Mouse (Mus musculus) brain, embryonic 14.5 days (tissue): Measurements from ENCODE around the gene Sec22b.

Experiments
- CTCF ChIP-seq: fragments of 200-500 bp; IDR thresholded peaks from 2 replicates; pipeline ENCODE4 v1.5.1; 2012; ENCODE audit warnings: inconsistent platforms, mild to moderate bottlenecking, moderate library complexity, borderline replicate concordance; ENCODE audit not compliant: insufficient read depth, insufficient read length; ENCODE audit errors: extremely low read depth
- POLR2A ChIP-seq: fragments of 200-500 bp; IDR thresholded peaks from 2 replicates; pipeline ENCODE4 v1.6.1; 2012; ENCODE audit warnings: mild to moderate bottlenecking, inconsistent platforms, borderline replicate concordance; ENCODE audit not compliant: poor library complexity, insufficient read depth, insufficient read length, severe bottlenecking; ENCODE audit errors: extremely low read depth

DNA sequence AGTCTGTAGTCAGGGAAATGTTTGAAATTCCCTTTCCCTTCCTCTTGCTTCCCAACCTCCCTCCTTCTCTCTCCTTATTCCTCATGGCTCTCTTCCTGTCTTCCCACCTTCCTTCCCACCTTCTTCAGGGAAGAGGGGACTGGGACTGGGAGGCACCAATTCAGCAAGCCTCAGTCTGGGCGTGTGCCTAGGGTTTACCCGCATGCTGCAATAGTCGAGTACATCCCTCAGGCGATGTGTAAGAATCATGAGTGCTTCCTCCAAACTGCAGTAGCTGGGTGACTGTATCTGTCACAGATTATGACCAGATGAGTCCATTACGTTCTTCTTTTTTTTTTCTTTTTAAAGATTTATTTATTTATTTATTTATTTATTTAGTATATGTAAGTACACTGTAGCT, 32.8 kb downstream of the Sec22b start:
- TF ChIP-seq CTCF (no peak), POLR2A (no peak)
